Mouse (Mus musculus) spleen, postnatal 14 days (tissue): ENCODE results near the gene Twsg1.

Experiments
- DNase-seq, 2 experiments: peaks; one replicate each; pipeline ENCODE4 v3.0.0; 2021 to 2022; ENCODE audit warnings: low spot score in 2 of 2

Gene Twsg1

GRCm38 (mm10) chr17:65931525-65931924 lies 19.5 kb downstream of the Twsg1 start:
- no peak for DNase-seq

GRCm38 (mm10) chr17:65930960-65931359 lies 20.1 kb downstream of the Twsg1 start:
- DNase-seq, result no peak

- no peak for DNase-seq
Measured at GRCm38 (mm10) chr17:65930158-65930826, 20.7 kb downstream of the Twsg1 start.

- no peak for DNase-seq
Measured at GRCm38 (mm10) chr17:65929319-65929978, 21.6 kb downstream of the Twsg1 start.

GRCm38 (mm10) chr17:65927077-65927476 lies 23.9 kb downstream of the Twsg1 start:
- DNase-seq, result no peak

GRCm38 (mm10) chr17:65924218-65924617 lies 26.8 kb downstream of the Twsg1 start:
- DNase-seq, result no peak

GRCm38 (mm10) chr17:65921975-65922374 lies 29.1 kb downstream of the Twsg1 start:
- no peak for DNase-seq

- DNase-seq, result no peak
Measured at GRCm38 (mm10) chr17:65919235-65919634, 31.8 kb downstream of the Twsg1 start.

GRCm38 (mm10) chr17:65916135-65916668 lies 34.8 kb downstream of the Twsg1 start:
- no peak for DNase-seq

- no peak for DNase-seq
Measured at GRCm38 (mm10) chr17:65914083-65914482, 36.9 kb downstream of the Twsg1 start.

- DNase-seq, result no peak
Measured at GRCm38 (mm10) chr17:65912202-65912601, 38.8 kb downstream of the Twsg1 start.

GRCm38 (mm10) chr17:65911285-65912069 lies 39.5 kb downstream of the Twsg1 start:
- DNase-seq, result no peak

GRCm38 (mm10) chr17:65908270-65908669 lies 42.8 kb downstream of the Twsg1 start:
- DNase-seq, result no peak

- no peak for DNase-seq
Measured at GRCm38 (mm10) chr17:65906895-65907401, 44.1 kb downstream of the Twsg1 start.

GRCm38 (mm10) chr17:65906313-65906894 lies 44.6 kb downstream of the Twsg1 start:
- no peak for DNase-seq

GRCm38 (mm10) chr17:65905241-65905640 lies 45.8 kb downstream of the Twsg1 start:
- DNase-seq, result no peak

- DNase-seq, result no peak
Measured at GRCm38 (mm10) chr17:65903826-65904225, 47.2 kb downstream of the Twsg1 start.

- DNase-seq, result no peak
Measured at GRCm38 (mm10) chr17:65903011-65903410, 48.0 kb downstream of the Twsg1 start.

GRCm38 (mm10) chr17:65902281-65902680 lies 48.7 kb downstream of the Twsg1 start:
- DNase-seq, result no peak

- no peak for DNase-seq
Measured at GRCm38 (mm10) chr17:65896016-65896415, 55.0 kb downstream of the Twsg1 start.

- no peak for DNase-seq
Measured at GRCm38 (mm10) chr17:65889476-65889875, 61.5 kb downstream of the Twsg1 start.

GRCm38 (mm10) chr17:65886571-65886970 lies 64.5 kb downstream of the Twsg1 start:
- no peak for DNase-seq
